Mouse (Mus musculus) G1E (cell line): ENCODE data around the gene Cmah.

Experiments used
- CTCF ChIP-seq: IDR thresholded peaks from 2 replicates; pipeline ENCODE4 v1.5.1; 2012; ENCODE audit warnings: low read depth, low read length, inconsistent platforms, mixed read lengths
- GATA1 ChIP-seq: IDR thresholded peaks from 2 replicates; pipeline ENCODE4 v1.6.1; 2012; ENCODE audit warnings: borderline replicate concordance, low read length, inconsistent platforms, mixed read lengths
- GATA2 ChIP-seq: IDR thresholded peaks from 2 replicates; pipeline ENCODE4 v1.6.1; 2012; ENCODE audit warnings: low read depth, low read length, inconsistent platforms, borderline replicate concordance

GRCm38 (mm10) chr13:24463767-24464166 is 136.6 kb downstream of the Cmah start:
- no peak for TF ChIP-seq CTCF
- no peak for TF ChIP-seq GATA2
- TF ChIP-seq GATA1: no peak
